Comparison of ENCODE assay signal across 9 mouse cellular contexts in genomic region chr16:49278478-49278877, GRCm38 (mm10).
DNase-seq lines count a peak whose midpoint lies in the region; ATAC-seq and TF ChIP-seq lines count a peak whose summit lies in the region.
"Had no signal": no experiment of that assay in that cellular context is flagged by ENCODE, and none has a peak within 500 bp of the region (broad histone marks: within the 10 kb centered on the region; RNA-seq: fewer than 3 reads in every experiment).

No protein-coding gene starts in this region.

- no peaks in the 10 kb centered on the region for H3K27me3 ChIP-seq in embryonic facial prominence, embryonic 10.5 days (replicated peaks; ENCODE audit: low read depth, poor library complexity, severe bottlenecking)
- H3K27me3 ChIP-seq in heart, postnatal 0 days (ENCODE audit: control insufficient read depth, insufficient read depth, low read length), result no peaks in the 10 kb centered on the region
- no peaks in the 10 kb centered on the region for H3K27me3 ChIP-seq in lung, embryonic 15.5 days
- H3K27me3 ChIP-seq: liver, embryonic 15.5 days had no signal

- no peaks in the 10 kb centered on the region for H3K9me3 ChIP-seq in ES-E14 (ENCODE audit: control insufficient read depth, insufficient read depth, low read depth, low read length)
- H3K9me3 ChIP-seq in embryonic facial prominence, embryonic 10.5 days, result no peaks in the 10 kb centered on the region
- H3K9me3 ChIP-seq in heart, postnatal 0 days (replicated peaks; ENCODE audit: control insufficient read depth, low read length), result no peaks in the 10 kb centered on the region
- no peaks in the 10 kb centered on the region for H3K9me3 ChIP-seq in lung, embryonic 15.5 days
- H3K9me3 ChIP-seq: liver, embryonic 15.5 days had no signal

- 0% methylated on average over 2 of the region's 2 CpGs for WGBS in embryonic facial prominence, embryonic 10.5 days
- 4% methylated on average over 2 of the region's 2 CpGs for WGBS in heart, postnatal 0 days
- 2% methylated on average over 2 of the region's 2 CpGs for WGBS in lung, embryonic 15.5 days

- TF ChIP-seq CTCF in heart, postnatal 0 days (IDR thresholded peaks at IDR 0.05; ENCODE audit: low read depth), result peak; percentile 86

- H3K27ac ChIP-seq in ES-E14 (ENCODE audit: insufficient read depth, low read depth, low read length, poor library complexity, severe bottlenecking), result no peak overlapping the region
- no peak overlapping the region for H3K27ac ChIP-seq in embryonic facial prominence, embryonic 10.5 days (replicated peaks)
- no peak overlapping the region for H3K27ac ChIP-seq in heart, postnatal 0 days (ENCODE audit: low read depth)
- no peak overlapping the region for H3K27ac ChIP-seq in lung, embryonic 15.5 days
- H3K27ac ChIP-seq: liver, embryonic 15.5 days had no signal

- peak; percentile 70 for DNase-seq in ES-E14 (ENCODE audit: low read depth, low spot score)
- peak; percentile 57 to 79 for DNase-seq in adrenal gland, postnatal 36 days
- DNase-seq in embryonic facial prominence, embryonic 10.5 days (ENCODE audit: low spot score), result peak; percentile 77
- DNase-seq in heart, postnatal 0 days (ENCODE audit: low spot score), result peak; percentile 66
- peak; percentile 60 to 85 for DNase-seq in kidney, postnatal 36 days
- peak; percentile 7 for DNase-seq in ovary, postnatal 36 days (ENCODE audit: low spot score)
- peak; percentile 33 to 66 for DNase-seq in urinary bladder, postnatal 4 days (ENCODE audit: low spot score in 2 of 2)

- in situ Hi-C loops in ES-E14 (cut with MboI; ENCODE audit: low sequenced_read_pairs in 2 of 2, unreplicated experiment in 2 of 2), result no loop called here

- TF ChIP-seq EP300 in heart, postnatal 0 days (IDR thresholded peaks at IDR 0.05; ENCODE audit: low read depth), result no peak

- no peaks in the 10 kb centered on the region for H3K36me3 ChIP-seq in ES-E14 (ENCODE audit: control insufficient read depth, insufficient read depth, low read length, poor library complexity, severe bottlenecking)
- no peaks in the 10 kb centered on the region for H3K36me3 ChIP-seq in embryonic facial prominence, embryonic 10.5 days (replicated peaks)
- H3K36me3 ChIP-seq in heart, postnatal 0 days (replicated peaks; ENCODE audit: control insufficient read depth, insufficient read depth, low read length), result no peaks in the 10 kb centered on the region
- no peaks in the 10 kb centered on the region for H3K36me3 ChIP-seq in lung, embryonic 15.5 days
- H3K36me3 ChIP-seq: liver, embryonic 15.5 days had no signal

- no peak overlapping the region for H3K4me2 ChIP-seq in heart, postnatal 0 days (ENCODE audit: low read depth, low read length)
- no peak overlapping the region for H3K4me2 ChIP-seq in lung, embryonic 15.5 days
- H3K4me2 ChIP-seq: liver, embryonic 15.5 days had no signal

- peak; percentile 36; the same call in 1 of the 2 replicates for ATAC-seq in heart, postnatal 0 days (ENCODE audit: insufficient read depth, low read depth)
- ATAC-seq in lung, embryonic 15.5 days (ENCODE audit: borderline replicate concordance, extremely low read depth, low FRiP score, low TSS enrichment), result peak; percentile 57; the same call in 1 of the 2 replicates

- no peak overlapping the region for H3K9ac ChIP-seq in ES-E14 (ENCODE audit: insufficient read depth, low read depth, low read length, poor library complexity, severe bottlenecking)
- no peak overlapping the region for H3K9ac ChIP-seq in heart, postnatal 0 days (replicated peaks; ENCODE audit: low read depth, low read length)
- no peak overlapping the region for H3K9ac ChIP-seq in lung, embryonic 15.5 days
- H3K9ac ChIP-seq: liver, embryonic 15.5 days had no signal

- no peaks in the 10 kb centered on the region for H3K4me1 ChIP-seq in ES-E14 (ENCODE audit: control insufficient read depth in 2 of 2, insufficient read depth in 2 of 2, low read length in 2 of 2, poor library complexity in 1 of 2)
- H3K4me1 ChIP-seq in embryonic facial prominence, embryonic 10.5 days, result no peaks in the 10 kb centered on the region
- H3K4me1 ChIP-seq in heart, postnatal 0 days (ENCODE audit: control insufficient read depth, insufficient read depth), result no peaks in the 10 kb centered on the region
- no peaks in the 10 kb centered on the region for H3K4me1 ChIP-seq in lung, embryonic 15.5 days
- H3K4me1 ChIP-seq: liver, embryonic 15.5 days had no signal

- no peak overlapping the region for H3K4me3 ChIP-seq in ES-E14 (ENCODE audit: insufficient read depth in 1 of 2, low read depth in 1 of 2, low read length in 2 of 2, poor library complexity in 1 of 2, severe bottlenecking in 1 of 2)
- no peak overlapping the region for H3K4me3 ChIP-seq in embryonic facial prominence, embryonic 10.5 days
- no peak overlapping the region for H3K4me3 ChIP-seq in heart, postnatal 0 days (ENCODE audit: low read depth, low read length)
- no peak overlapping the region for H3K4me3 ChIP-seq in lung, embryonic 15.5 days
- H3K4me3 ChIP-seq: liver, embryonic 15.5 days had no signal

TF ChIP-seq in ES-E14, 5 proteins besides CTCF, POLR2A, EP300 and RAD21:
- no peak for TF ChIP-seq CHD2 (IDR thresholded peaks at IDR 0.05; ENCODE audit: low read depth, low read length)
- no peak for TF ChIP-seq HCFC1 (IDR thresholded peaks at IDR 0.05; ENCODE audit: borderline replicate concordance, insufficient read depth, low read length)
- TF ChIP-seq ZC3H11A (IDR thresholded peaks at IDR 0.05; ENCODE audit: borderline replicate concordance, low read depth, low read length), result no peak
- no peak for TF ChIP-seq ZNF384 (IDR thresholded peaks at IDR 0.05; ENCODE audit: low read depth, low read length)
- TF ChIP-seq MAFK (IDR thresholded peaks at IDR 0.05; ENCODE audit: insufficient read depth, low read depth, low read length), result no peak
TF ChIP-seq in ES-E14: peak in this region for 0.

Comparison
In these comparisons a context has a peak if more than half of its experiments do, and no peak if none do; other contexts are left out.
1. DNase-seq: peak in every context shown above with its lines; median percentile 77 in embryonic facial prominence, embryonic 10.5 days; 72 in kidney, postnatal 36 days; 70 in ES-E14; 68 in adrenal gland, postnatal 36 days; 66 in heart, postnatal 0 days; 50 in urinary bladder, postnatal 4 days; 7 in ovary, postnatal 36 days.